Mouse (Mus musculus) MEL (cell line): ENCODE measurements around the gene Map3k1. TPM values are rescaled to one million over a fixed set of nuclear protein-coding genes. Genes with fewer than 3 reads are reported as not detected.
A peak's percentile ranks its signal among the peaks of the same experiment; 100 is the strongest.

ENCODE experiments used
- DNase-seq: peaks from one replicate; pipeline ENCODE4 v3.0.0; 2011; ENCODE audit warnings: low read depth, low spot score
- H3K27ac ChIP-seq: 2 replicates; pipeline ENCODE4 v1.5.1; 2012; ENCODE audit warnings: low read depth, mild to moderate bottlenecking, control low read depth, low read length, moderate library complexity; ENCODE audit not compliant: control insufficient read depth
- H3K27me3 ChIP-seq, 2 experiments: fragments of 150-350 bp in 1 of 2; sonication (generic) in 1 of 2; 2 replicates each; pipeline ENCODE4 v1.6.1; 2012; ENCODE audit warnings: low read length in 2 of 2, mild to moderate bottlenecking in 2 of 2, improper control_type of control experiment in 1 of 2, moderate library complexity in 1 of 2; ENCODE audit not compliant: insufficient read depth in 2 of 2, control insufficient read depth in 1 of 2
- H3K36me3 ChIP-seq, 2 experiments: 2 replicates each; pipeline ENCODE4 v1.6.1; 2012 to 2014; ENCODE audit warnings: low read length in 2 of 2, improper control_type of control experiment in 1 of 2, inconsistent platforms in 1 of 2, mild to moderate bottlenecking in 1 of 2; ENCODE audit not compliant: insufficient read depth in 2 of 2, control insufficient read depth in 1 of 2
- H3K4me1 ChIP-seq, 2 experiments: fragments of 150-350 bp in 1 of 2; sonication (generic) in 1 of 2; 2 replicates each; pipeline ENCODE4 v1.6.1; 2012; ENCODE audit warnings: low read length in 2 of 2, improper control_type of control experiment in 1 of 2, mild to moderate bottlenecking in 1 of 2; ENCODE audit not compliant: insufficient read depth in 2 of 2, control insufficient read depth in 1 of 2
- H3K4me3 ChIP-seq, 2 experiments: fragments of 150-350 bp in 1 of 2; sonication (generic) in 1 of 2; 2 replicates each; pipeline ENCODE4 v1.5.1; 2012; ENCODE audit warnings: low read depth in 2 of 2, low read length in 2 of 2, mild to moderate bottlenecking in 2 of 2, moderate library complexity in 2 of 2, control low read depth in 1 of 2, improper control_type of control experiment in 1 of 2; ENCODE audit not compliant: control insufficient read depth in 1 of 2, insufficient read depth in 1 of 2
- H3K79me2 ChIP-seq: 2 replicates; pipeline ENCODE4 v1.6.1; 2012; ENCODE audit warnings: mild to moderate bottlenecking, low read length, moderate library complexity; ENCODE audit not compliant: control insufficient read depth, poor library complexity, insufficient read depth
- H3K9ac ChIP-seq: 2 replicates; pipeline ENCODE4 v1.6.1; 2012; ENCODE audit warnings: low read depth, mild to moderate bottlenecking, control low read depth, low read length, moderate library complexity; ENCODE audit not compliant: control insufficient read depth, poor library complexity, severe bottlenecking
- H3K9me3 ChIP-seq: fragments of 150-350 bp; sonication (generic); replicated peaks from 2 replicates; pipeline ENCODE4 v1.6.1; 2012; ENCODE audit warnings: mild to moderate bottlenecking, low read length, improper control_type of control experiment, moderate library complexity; ENCODE audit not compliant: insufficient read depth
- BHLHE40 ChIP-seq: IDR thresholded peaks from 2 replicates; pipeline ENCODE4 v1.6.1; 2012; ENCODE audit warnings: low read depth, mild to moderate bottlenecking, inconsistent platforms, low read length, improper control_type of control experiment, borderline replicate concordance
- CHD2 ChIP-seq: IDR thresholded peaks from 2 replicates; pipeline ENCODE4 v1.6.1; 2011; ENCODE audit warnings: low read length, improper control_type of control experiment
- E2F4 ChIP-seq: IDR thresholded peaks from 2 replicates; pipeline ENCODE4 v1.6.1; 2011; ENCODE audit warnings: low read depth, low read length, improper control_type of control experiment, borderline replicate concordance
- EP300 ChIP-seq, 2 experiments: IDR thresholded peaks; 2 replicates each; pipeline ENCODE4 v1.6.1; 2011; ENCODE audit warnings: improper control_type of control experiment in 2 of 2, low read length in 2 of 2, low read depth in 1 of 2, mild to moderate bottlenecking in 1 of 2
- GABPA ChIP-seq: IDR thresholded peaks from 2 replicates; pipeline ENCODE4 v1.6.1; 2012; ENCODE audit warnings: low read depth, mild to moderate bottlenecking, inconsistent platforms, low read length, improper control_type of control experiment, moderate library complexity
- GATA1 ChIP-seq: IDR thresholded peaks from 2 replicates; pipeline ENCODE4 v1.6.1; 2011; ENCODE audit warnings: low read depth, low read length, improper control_type of control experiment
- JUND ChIP-seq: IDR thresholded peaks from 2 replicates; pipeline ENCODE4 v1.6.1; 2011; ENCODE audit warnings: low read depth, mild to moderate bottlenecking, improper control_type of control experiment, low read length
- KAT2A ChIP-seq: conservative IDR thresholded peaks from 2 replicates; pipeline ENCODE4 v1.6.1; 2012; ENCODE audit warnings: low read depth, low read length, improper control_type of control experiment, inconsistent platforms
- MEF2A ChIP-seq: IDR thresholded peaks from 2 replicates; pipeline ENCODE4 v1.6.1; 2014; ENCODE audit warnings: low read depth, mild to moderate bottlenecking, inconsistent platforms, low read length, improper control_type of control experiment; ENCODE audit not compliant: poor library complexity, insufficient replicate concordance, severe bottlenecking; ENCODE audit errors: extremely low read depth
- MXI1 ChIP-seq: IDR thresholded peaks from 2 replicates; pipeline ENCODE4 v1.6.1; 2011; ENCODE audit warnings: mild to moderate bottlenecking, low read depth, low read length, improper control_type of control experiment
- NRF1 ChIP-seq: IDR thresholded peaks from 2 replicates; pipeline ENCODE4 v1.6.1; 2014; ENCODE audit warnings: low read depth, mild to moderate bottlenecking, inconsistent platforms, low read length, improper control_type of control experiment, moderate library complexity; ENCODE audit not compliant: poor library complexity, insufficient read depth, severe bottlenecking
- TBP ChIP-seq: IDR thresholded peaks from 2 replicates; pipeline ENCODE4 v1.8.0; 2011; ENCODE audit warnings: low read depth, low read length, improper control_type of control experiment
- TCF12 ChIP-seq: IDR thresholded peaks from 2 replicates; pipeline ENCODE4 v1.6.1; 2014; ENCODE audit warnings: low read depth, mild to moderate bottlenecking, inconsistent platforms, low read length, improper control_type of control experiment, moderate library complexity
- USF2 ChIP-seq, 2 experiments: IDR thresholded peaks; 2 replicates each; pipeline ENCODE4 v1.6.1; 2011 to 2012; ENCODE audit warnings: improper control_type of control experiment in 2 of 2, low read length in 2 of 2, borderline replicate concordance in 1 of 2, inconsistent platforms in 1 of 2, low read depth in 1 of 2, mild to moderate bottlenecking in 1 of 2; ENCODE audit not compliant: insufficient read depth in 1 of 2
- ZC3H11A ChIP-seq: IDR thresholded peaks from 2 replicates; pipeline ENCODE4 v1.6.1; 2012; ENCODE audit warnings: low read depth, mild to moderate bottlenecking, inconsistent platforms, low read length, improper control_type of control experiment
- ZKSCAN1 ChIP-seq: IDR thresholded peaks from 2 replicates; pipeline ENCODE4 v1.6.1; 2012; ENCODE audit warnings: low read depth, mild to moderate bottlenecking, inconsistent platforms, low read length, improper control_type of control experiment, moderate library complexity
- polyA plus RNA-seq, 2 experiments: library from polyadenylated mRNA; stranded (reverse) in 1 of 2; unstranded in 1 of 2; fragments of >175 nt in 1 of 2; fragments of >200 nt in 1 of 2; gene quantifications; 2 replicates each; pipeline versions ENCODE4 v1.2.1 to v1.2.4; 2012; ENCODE audit warnings: low replicate concordance in 2 of 2, low read depth in 1 of 2; ENCODE audit not compliant: insufficient read length in 2 of 2, insufficient read depth in 1 of 2, missing spikeins in 1 of 2
- total RNA-seq: library from RNA; depleted of rRNA; stranded (reverse); fragments of 300-350 nt; gene quantifications from 2 replicates; pipeline ENCODE4 v1.2.3, GENCODE M21; 2012

Gene Map3k1
- total and polyA plus RNA-seq, 3 experiments, result 4.3 to 20.7 (median 4.4) TPM

GRCm38 (mm10) chr13:111796191-111796920 lies 12.4 kb downstream of the Map3k1 start (continued):
- TF ChIP-seq GATA1 (peak; percentile 79), MXI1 (peak; percentile 79; the same call in 1 of the 2 replicates), CHD2 (no peak), ZC3H11A (no peak)

GRCm38 (mm10) chr13:111792975-111793287 lies 15.9 kb downstream of the Map3k1 start:
- no peak for DNase-seq
- TF ChIP-seq KAT2A, result no peak
- no peak for TF ChIP-seq USF2 (IDR thresholded peaks at IDR 0.05; ENCODE audit: borderline replicate concordance in 1 of 2, insufficient read depth in 1 of 2, low read depth in 1 of 2, low read length in 2 of 2)
- no peak for TF ChIP-seq NRF1
- no peak for TF ChIP-seq JUND
- TF ChIP-seq TBP, result no peak
- no peak for TF ChIP-seq TCF12
- Histone ChIP-seq H3K9ac (no peak overlapping the region), H3K27me3 (no peaks in the 10 kb centered on the region), H3K9me3 (no peaks in the 10 kb centered on the region), H3K4me3 (no peak overlapping the region), H3K36me3 (no peaks in the 10 kb centered on the region; a peak in 1 of 4 replicates), H3K4me1 (peaks cover 0 to 13% of the 10 kb centered on the region in 2 experiments; a peak in 3 of 4 replicates), H3K27ac (no peak overlapping the region), H3K79me2 (no peaks in the 10 kb centered on the region; the same call in 1 of the 2 replicates)

- peaks cover 2% of the 10 kb centered on the region; the same call in 1 of the 2 replicates for H3K79me2 ChIP-seq
- H3K9ac ChIP-seq, result no peak overlapping the region
- peaks cover 0 to 9% of the 10 kb centered on the region in 2 experiments; a peak in 3 of 4 replicates for H3K4me1 ChIP-seq
- H3K4me3 ChIP-seq, result no peak overlapping the region
- H3K36me3 ChIP-seq, result no peaks in the 10 kb centered on the region; a peak in 1 of 4 replicates
- no peak overlapping the region for H3K27ac ChIP-seq
- H3K9me3 ChIP-seq, result no peaks in the 10 kb centered on the region
- DNase-seq, result no peak
- TF ChIP-seq BHLHE40 (no peak), ZC3H11A (no peak), MEF2A (no peak), MXI1 (no peak), GABPA (no peak), E2F4 (no peak), ZKSCAN1 (no peak), EP300 (IDR thresholded peaks at IDR 0.05; ENCODE audit: low read depth in 1 of 2, low read length in 2 of 2) (no peak)
- no peaks in the 10 kb centered on the region for H3K27me3 ChIP-seq
These were observed 16.4 kb downstream of the Map3k1 start for GRCm38 (mm10) chr13:111792130-111792974.
